ENCODE assay signal across 8 mouse cellular contexts in the genomic region with DNA sequence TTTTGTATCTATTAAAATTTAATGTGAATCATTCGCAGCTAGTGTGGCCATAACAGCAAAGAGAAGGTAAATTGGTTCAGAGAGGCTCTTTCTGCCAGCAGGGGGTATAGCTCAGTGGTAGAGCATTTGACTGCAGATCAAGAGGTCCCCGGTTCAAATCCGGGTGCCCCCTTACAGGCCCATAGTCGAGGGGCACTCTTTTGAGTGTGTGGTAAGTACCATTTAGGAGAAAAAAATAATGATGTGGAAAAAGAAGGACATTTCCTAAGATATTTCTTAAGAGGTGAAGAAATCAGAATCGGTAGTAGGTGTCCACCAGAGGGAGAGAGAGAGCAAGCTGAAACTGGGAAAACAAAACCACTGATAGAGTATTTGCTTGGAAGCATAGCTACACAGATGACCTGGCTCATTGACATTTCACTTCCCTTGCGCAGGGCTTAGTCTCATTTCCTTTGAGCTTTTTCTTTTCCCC. TPM values are rescaled to one million over a fixed set of nuclear protein-coding genes. Genes with fewer than 3 reads are reported as not detected.
DNase-seq lines count a peak whose midpoint lies in the region; ATAC-seq and TF ChIP-seq lines count a peak whose summit lies in the region.

No protein-coding gene starts in this region.

- no peak overlapping the region for H3K4me2 ChIP-seq in CH12.LX (ENCODE audit: insufficient read depth, low read depth, poor library complexity, severe bottlenecking)
- H3K4me2 ChIP-seq in heart, embryonic 14.5 days (ENCODE audit: low read length): no peak overlapping the region
- no peak overlapping the region for H3K4me2 ChIP-seq in liver, embryonic 12.5 days
- H3K4me2 ChIP-seq in neural tube, embryonic 11.5 days (ENCODE audit: low read depth): no peak overlapping the region
- no peak overlapping the region for H3K4me2 ChIP-seq in stomach, postnatal 0 days (replicated peaks; ENCODE audit: low read depth)

- no peaks in the 10 kb centered on the region for H3K27me3 ChIP-seq in CH12.LX (replicated peaks)
- H3K27me3 ChIP-seq in heart, embryonic 14.5 days (ENCODE audit: control insufficient read depth, insufficient read depth, low read length): peaks cover 71% of the 10 kb centered on the region
- no peaks in the 10 kb centered on the region for H3K27me3 ChIP-seq in liver, embryonic 12.5 days (replicated peaks)
- H3K27me3 ChIP-seq in neural tube, embryonic 11.5 days (ENCODE audit: control insufficient read depth, insufficient read depth, low read length): no peaks in the 10 kb centered on the region
- H3K27me3 ChIP-seq in stomach, postnatal 0 days (ENCODE audit: control insufficient read depth, insufficient read depth, low read length): no peaks in the 10 kb centered on the region

- H3K9ac ChIP-seq in CH12.LX (ENCODE audit: insufficient read depth, low read depth): no peak overlapping the region
- H3K9ac ChIP-seq in heart, embryonic 14.5 days (ENCODE audit: low read length): no peak overlapping the region
- H3K9ac ChIP-seq in liver, embryonic 12.5 days: no peak overlapping the region
- no peak overlapping the region for H3K9ac ChIP-seq in neural tube, embryonic 11.5 days (ENCODE audit: low read length)
- no peak overlapping the region for H3K9ac ChIP-seq in stomach, postnatal 0 days (ENCODE audit: low read length)

- 17% methylated on average over 6 of the region's 6 CpGs for WGBS in heart, embryonic 14.5 days
- 10% methylated on average over 6 of the region's 6 CpGs for WGBS in liver, embryonic 12.5 days (ENCODE audit: insufficient replicate concordance)
- WGBS in neural tube, embryonic 11.5 days: 20% methylated on average over 6 of the region's 6 CpGs
- WGBS in stomach, postnatal 0 days: 10% methylated on average over 6 of the region's 6 CpGs

- dilution Hi-C loops in CH12.LX (cut with MboI; ENCODE audit: extremely low pct_ligation_motif_present, extremely low pct_unique_long_range_greater_than_20kb, low sequenced_read_pairs): no loop called here

- no peaks in the 10 kb centered on the region for H3K36me3 ChIP-seq in CH12.LX (replicated peaks in 1 of 2; ENCODE audit: control insufficient read depth in 1 of 2, insufficient read depth in 1 of 2, low read length in 1 of 2)
- no peaks in the 10 kb centered on the region for H3K36me3 ChIP-seq in heart, embryonic 14.5 days (ENCODE audit: control insufficient read depth, insufficient read depth, low read length)
- no peaks in the 10 kb centered on the region for H3K36me3 ChIP-seq in liver, embryonic 12.5 days
- H3K36me3 ChIP-seq in neural tube, embryonic 11.5 days (ENCODE audit: control insufficient read depth, insufficient read depth, low read length): no peaks in the 10 kb centered on the region
- H3K36me3 ChIP-seq in stomach, postnatal 0 days (ENCODE audit: control insufficient read depth, insufficient read depth, low read length): no peaks in the 10 kb centered on the region

- H3K79me2 ChIP-seq in CH12.LX (replicated peaks; ENCODE audit: control insufficient read depth, extremely low read depth, insufficient read depth, poor library complexity, severe bottlenecking): no peaks in the 10 kb centered on the region

- TF ChIP-seq EP300 in CH12.LX (IDR thresholded peaks at IDR 0.05; ENCODE audit: low read length): no peak
- no peak for TF ChIP-seq EP300 in stomach, postnatal 0 days (optimal IDR thresholded peaks at IDR 0.05)

- no peak for TF ChIP-seq POLR2A in CH12.LX (IDR thresholded peaks at IDR 0.05; ENCODE audit: low read depth, low read length)
- TF ChIP-seq POLR2A in bone marrow macrophage, adult 2 months (IDR thresholded peaks at IDR 0.05; ENCODE audit: borderline replicate concordance, low read depth, low read length): no peak

- in situ Hi-C loops in CH12.LX (cut with MboI; ENCODE audit: low pct_ligation_motif_present, low pct_unique_long_range_greater_than_20kb, low sequenced_read_pairs): no loop called here

- H3K9me3 ChIP-seq in CH12.LX (replicated peaks; ENCODE audit: low read length): peaks cover 3% of the 10 kb centered on the region
- no peaks in the 10 kb centered on the region for H3K9me3 ChIP-seq in heart, embryonic 14.5 days (ENCODE audit: control insufficient read depth, low read length)
- no peaks in the 10 kb centered on the region for H3K9me3 ChIP-seq in liver, embryonic 12.5 days (replicated peaks)
- H3K9me3 ChIP-seq in neural tube, embryonic 11.5 days (ENCODE audit: control insufficient read depth, low read length): no peaks in the 10 kb centered on the region
- no peaks in the 10 kb centered on the region for H3K9me3 ChIP-seq in stomach, postnatal 0 days (ENCODE audit: control insufficient read depth, low read length)

- no peak overlapping the region for H3K4me3 ChIP-seq in CH12.LX (replicated peaks in 1 of 3; ENCODE audit: low read depth in 2 of 3, low read length in 2 of 3, poor library complexity in 1 of 3)
- H3K4me3 ChIP-seq in bone marrow macrophage, adult 2 months (ENCODE audit: insufficient read depth, low read length): no peak overlapping the region
- H3K4me3 ChIP-seq in heart, embryonic 14.5 days (ENCODE audit: control insufficient read depth in 1 of 2, insufficient read depth in 1 of 2, low read depth in 1 of 2, low read length in 2 of 2): no peak overlapping the region
- H3K4me3 ChIP-seq in liver, embryonic 12.5 days: no peak overlapping the region
- no peak overlapping the region for H3K4me3 ChIP-seq in neural tube, embryonic 11.5 days (ENCODE audit: low read depth, low read length)
- no peak overlapping the region for H3K4me3 ChIP-seq in stomach, postnatal 0 days (ENCODE audit: low read depth, low read length)

- peak; percentile 8 for TF ChIP-seq RAD21 in CH12.LX (IDR thresholded peaks at IDR 0.05; ENCODE audit: low read depth, low read length)

- TF ChIP-seq CTCF in CH12.LX (conservative IDR thresholded peaks at IDR 0.05 in 1 of 2, IDR thresholded peaks at IDR 0.05 in 1 of 2; ENCODE audit: low read depth in 2 of 2, low read length in 2 of 2): peak; percentile 49 to 65; a peak in 3 of 4 replicates
- peak; percentile 42; the same call in 1 of the 2 replicates for TF ChIP-seq CTCF in bone marrow macrophage, adult 2 months (IDR thresholded peaks at IDR 0.05; ENCODE audit: low read depth, low read length)
- peak; percentile 79 for TF ChIP-seq CTCF in stomach, postnatal 0 days (IDR thresholded peaks at IDR 0.05; ENCODE audit: low read depth)

- DNase-seq in CH12.LX (ENCODE audit: extremely low read depth): peak; percentile 87
- peak; percentile 81 for DNase-seq in kidney, postnatal 14 days
- DNase-seq in neural tube, embryonic 11.5 days (ENCODE audit: low spot score): peak; percentile 48
- peak; percentile 76 for DNase-seq in stomach, postnatal 0 days (ENCODE audit: low spot score)

- no peak overlapping the region for H3K27ac ChIP-seq in CH12.LX (ENCODE audit: insufficient read depth, low read depth)
- peak overlapping the region; percentile 12; the same call in 1 of the 2 replicates for H3K27ac ChIP-seq in bone marrow macrophage, adult 2 months (ENCODE audit: insufficient read depth, low read depth, low read length)
- no peak overlapping the region for H3K27ac ChIP-seq in heart, embryonic 14.5 days (replicated peaks in 1 of 2; ENCODE audit: control insufficient read depth in 1 of 2, insufficient read depth in 1 of 2, low read depth in 2 of 2, low read length in 2 of 2)
- no peak overlapping the region for H3K27ac ChIP-seq in liver, embryonic 12.5 days
- H3K27ac ChIP-seq in neural tube, embryonic 11.5 days (ENCODE audit: low read depth, low read length): no peak overlapping the region
- 0 out of 2 replicates have a peak overlapping the region, but pooled peaks have one; percentile 18 for H3K27ac ChIP-seq in stomach, postnatal 0 days (replicated peaks)

- peak; percentile 61; the same call in 1 of the 2 replicates for ATAC-seq in erythroblast, adult 5-6 weeks (replicated peaks; ENCODE audit: low FRiP score, poor library complexity, severe bottlenecking)
- 0 out of 2 replicates have a peak, but pooled peaks have one; percentile 47 for ATAC-seq in heart, embryonic 14.5 days (ENCODE audit: insufficient number of reproducible peaks, insufficient read depth, low FRiP score, low read depth)
- ATAC-seq in liver, embryonic 12.5 days: peak; percentile 94
- ATAC-seq in neural tube, embryonic 11.5 days (ENCODE audit: insufficient read depth, low FRiP score, low TSS enrichment): peak; percentile 45; the same call in 1 of the 2 replicates
- ATAC-seq in stomach, postnatal 0 days (ENCODE audit: low FRiP score, low TSS enrichment): peak; percentile 95

- peaks cover 0 to 2% of the 10 kb centered on the region in 2 experiments; a peak in 1 of 4 replicates for H3K4me1 ChIP-seq in CH12.LX (ENCODE audit: control insufficient read depth in 1 of 2, insufficient read depth in 2 of 2)
- H3K4me1 ChIP-seq in bone marrow macrophage, adult 2 months (ENCODE audit: control insufficient read depth, insufficient read depth, low read length): peaks cover 2% of the 10 kb centered on the region
- no peaks in the 10 kb centered on the region for H3K4me1 ChIP-seq in heart, embryonic 14.5 days (ENCODE audit: control insufficient read depth in 2 of 2, insufficient read depth in 2 of 2, low read length in 2 of 2)
- H3K4me1 ChIP-seq in liver, embryonic 12.5 days: no peaks in the 10 kb centered on the region
- H3K4me1 ChIP-seq in neural tube, embryonic 11.5 days (ENCODE audit: control insufficient read depth, insufficient read depth, low read length): no peaks in the 10 kb centered on the region
- no peaks in the 10 kb centered on the region for H3K4me1 ChIP-seq in stomach, postnatal 0 days (replicated peaks; ENCODE audit: control insufficient read depth, insufficient read depth)

RNA-seq across cellular contexts. Expression of a gene that starts 25.7 kb away (rescaled TPM):
- total RNA-seq in CH12.LX (2012; rRNA removed) (10.5 and 11.5 TPM in 2 replicates), CH12.LX (2014; rRNA removed) (7.8 and 9.0 TPM in 2 replicates)
- 7.9 and 9.2 TPM in 2 replicates for polyA plus RNA-seq in CH12.LX (2012; ENCODE audit: insufficient read length, low read depth)
- polyA plus RNA-seq in bone marrow macrophage, adult 2 months (2012; ENCODE audit: insufficient read depth, insufficient read length, missing spikeins): 4.3 and 5.7 TPM in 2 replicates
- 0.19 and 1.0 TPM in 2 replicates for total RNA-seq in erythroblast, adult 5-6 weeks (2015; ENCODE audit: low replicate concordance)
- total RNA-seq in erythroblast, adult 5-6 weeks (2017; ENCODE audit: low replicate concordance): 0.98 and 1.8 TPM in 2 replicates
- polyA plus RNA-seq in heart, embryonic 14.5 days (2014; fragmentation: Nextera tagmentation; extraction: Ambion mirVana): 2.1 and 3.0 TPM in 2 replicates
- polyA plus RNA-seq in liver, embryonic 12.5 days (2016; fragmentation: Nextera tagmentation; extraction: Ambion mirVana): 4.6 and 5.3 TPM in 2 replicates
- polyA plus RNA-seq in neural tube, embryonic 11.5 days (2014; fragmentation: Nextera tagmentation; extraction: Ambion mirVana): 7.7 and 9.1 TPM in 2 replicates
- polyA plus RNA-seq in stomach, postnatal 0 days (2015; fragmentation: Nextera tagmentation; extraction: Ambion mirVana): 3.9 and 4.5 TPM in 2 replicates

RNA-seq across cellular contexts. Expression of a gene that starts 58.7 kb away (rescaled TPM):
- total RNA-seq in CH12.LX (2012; rRNA removed): 5.1 and 5.2 TPM in 2 replicates
- 6.3 TPM in 2 replicates for total RNA-seq in CH12.LX (2014; rRNA removed)
- 12.1 and 12.3 TPM in 2 replicates for polyA plus RNA-seq in CH12.LX (2012; ENCODE audit: insufficient read length, low read depth)
- 9.6 and 11.6 TPM in 2 replicates for polyA plus RNA-seq in bone marrow macrophage, adult 2 months (2012; ENCODE audit: insufficient read depth, insufficient read length, missing spikeins)
- 2.3 and 5.2 TPM in 2 replicates for total RNA-seq in erythroblast, adult 5-6 weeks (2015; ENCODE audit: low replicate concordance)
- total RNA-seq in erythroblast, adult 5-6 weeks (2017; ENCODE audit: low replicate concordance): 3.4 and 3.6 TPM in 2 replicates
- polyA plus RNA-seq in heart, embryonic 14.5 days (2014; fragmentation: Nextera tagmentation; extraction: Ambion mirVana): 7.1 and 7.2 TPM in 2 replicates
- polyA plus RNA-seq in liver, embryonic 12.5 days (2016; fragmentation: Nextera tagmentation; extraction: Ambion mirVana): 6.6 and 7.6 TPM in 2 replicates
- 14.2 and 15.4 TPM in 2 replicates for polyA plus RNA-seq in neural tube, embryonic 11.5 days (2014; fragmentation: Nextera tagmentation; extraction: Ambion mirVana)
- 8.1 and 8.2 TPM in 2 replicates for polyA plus RNA-seq in stomach, postnatal 0 days (2015; fragmentation: Nextera tagmentation; extraction: Ambion mirVana)

Comparison
In these comparisons a context has a peak if more than half of its experiments do, and no peak if none do; other contexts are left out.
1. H3K27ac ChIP-seq: peak in bone marrow macrophage, adult 2 months (single experiment) and stomach, postnatal 0 days (single experiment); none in CH12.LX (single experiment), heart, embryonic 14.5 days (0 of 2), liver, embryonic 12.5 days (single experiment) and neural tube, embryonic 11.5 days (single experiment).
2. ATAC-seq: peak in every context shown above with its lines; median percentile 95 in stomach, postnatal 0 days; 94 in liver, embryonic 12.5 days; 61 in erythroblast, adult 5-6 weeks; 47 in heart, embryonic 14.5 days; 45 in neural tube, embryonic 11.5 days.
3. Peak in every context shown above with its lines, with median percentiles within 50 percentile points of each other: DNase-seq and CTCF ChIP-seq.